Mouse (Mus musculus) forebrain, embryonic 16.5 days (tissue): Measurements from ENCODE around the gene Ngfr. TPM values are rescaled to one million over a fixed set of nuclear protein-coding genes. Genes with fewer than 3 reads are reported as not detected.

ENCODE experiments used
- ATAC-seq: fragments of 200-750 bp; cut with Nextera tagmentation; 2 replicates; pipeline ENCODE4 v1.8.0; 2017; ENCODE audit warnings: mild to moderate bottlenecking, moderate library complexity
- H3K27ac ChIP-seq: fragments of 300-500 bp; sonication (generic); 2 replicates; pipeline ENCODE4 v1.5.1; 2014; ENCODE audit warnings: low read length, control low read depth
- H3K27me3 ChIP-seq: fragments of 300-500 bp; sonication (generic); replicated peaks from 2 replicates; pipeline ENCODE4 v1.6.1; 2014; ENCODE audit warnings: low read length; ENCODE audit not compliant: control insufficient read depth, insufficient read depth
- H3K36me3 ChIP-seq: fragments of 300-500 bp; sonication (generic); 2 replicates; pipeline ENCODE4 v1.6.1; 2014; ENCODE audit not compliant: control insufficient read depth, insufficient read depth
- H3K4me1 ChIP-seq: fragments of 300-500 bp; sonication (generic); replicated peaks from 2 replicates; pipeline ENCODE4 v1.6.1; 2014; ENCODE audit warnings: low read length; ENCODE audit not compliant: control insufficient read depth, insufficient read depth
- H3K4me2 ChIP-seq: fragments of 300-500 bp; sonication (generic); 2 replicates; pipeline ENCODE4 v1.6.1; 2014; ENCODE audit warnings: mild to moderate bottlenecking, low read length, control low read depth
- H3K4me3 ChIP-seq: fragments of 300-500 bp; sonication (generic); replicated peaks from 2 replicates; pipeline ENCODE4 v1.5.1; 2014; ENCODE audit warnings: mild to moderate bottlenecking, low read length, control low read depth
- H3K9ac ChIP-seq: fragments of 300-500 bp; sonication (generic); replicated peaks from 2 replicates; pipeline ENCODE4 v1.6.1; 2014; ENCODE audit warnings: low read depth, low read length, control low read depth
- H3K9me3 ChIP-seq: fragments of 300-500 bp; sonication (generic); 2 replicates; pipeline ENCODE4 v1.6.1; 2016; ENCODE audit warnings: low read length; ENCODE audit not compliant: control insufficient read depth
- WGBS: fragments of 180-500 bp; shearing (Covaris S2); extraction: QIAGEN DNeasy Blood & Tissue Kit; methylation state at CpG from one replicate; pipeline ENCODE4 v1.1.7; 2014; 5-methylcytosine and 5-hydroxymethylcytosine counted together
- polyA plus RNA-seq: library from polyadenylated mRNA; unstranded; fragments of >200 nt; fragmentation: Nextera tagmentation; extraction: Ambion mirVana; gene quantifications from 2 replicates; pipeline ENCODE4 v1.2.1, GENCODE M21; 2015

The Ngfr gene
- polyA plus RNA-seq = 8.2 and 8.7 TPM in 2 replicates

DNA sequence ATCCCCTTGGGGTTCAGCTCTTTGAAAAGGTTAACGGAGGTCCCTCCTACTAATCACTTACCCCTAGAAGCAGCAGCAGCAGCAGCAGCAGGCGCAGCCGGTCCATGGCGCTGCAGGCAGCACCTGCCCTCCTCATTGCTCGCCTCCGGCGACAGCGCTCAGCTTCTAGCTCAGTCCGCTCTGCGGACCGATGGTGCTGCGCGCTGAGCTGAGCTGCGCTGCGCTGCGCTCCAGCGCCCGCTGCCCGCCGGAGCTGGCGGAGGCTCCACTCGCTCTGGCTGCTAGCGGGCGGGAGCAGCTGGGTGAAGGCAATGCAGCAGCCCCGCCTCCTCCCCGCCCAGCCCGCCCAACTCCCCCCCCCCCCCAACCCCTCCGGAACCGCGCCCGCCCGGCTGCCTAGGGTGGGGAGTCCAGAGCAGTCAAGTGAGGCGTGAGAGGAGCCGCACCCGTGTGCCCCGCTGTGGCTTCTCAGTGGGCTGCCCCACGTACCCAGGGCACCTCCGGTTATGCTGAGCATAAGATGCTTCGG is at the start of gene Ngfr:
TSS of gene Ngfr (minus strand) at position 313 of the 529 bp plus-strand sequence.
- peak; percentile 86 for ATAC-seq
- peak within 1 kb of the TSS; percentile 82 for H3K4me2 ChIP-seq
- 0% methylated on average over 26 of the region's 39 CpGs for WGBS
- H3K9me3 ChIP-seq = no peaks in the 10 kb centered on the region
- H3K36me3 ChIP-seq = no peaks in the 10 kb centered on the region
- peak within 1 kb of the TSS; percentile 47 for H3K4me3 ChIP-seq
- H3K27me3 ChIP-seq = peaks cover 48% of the 10 kb centered on the region
- H3K9ac ChIP-seq = peak within 1 kb of the TSS; percentile 53
- H3K27ac ChIP-seq = no peak within 1 kb of the TSS
- H3K4me1 ChIP-seq = peaks cover 29% of the 10 kb centered on the region

DNA sequence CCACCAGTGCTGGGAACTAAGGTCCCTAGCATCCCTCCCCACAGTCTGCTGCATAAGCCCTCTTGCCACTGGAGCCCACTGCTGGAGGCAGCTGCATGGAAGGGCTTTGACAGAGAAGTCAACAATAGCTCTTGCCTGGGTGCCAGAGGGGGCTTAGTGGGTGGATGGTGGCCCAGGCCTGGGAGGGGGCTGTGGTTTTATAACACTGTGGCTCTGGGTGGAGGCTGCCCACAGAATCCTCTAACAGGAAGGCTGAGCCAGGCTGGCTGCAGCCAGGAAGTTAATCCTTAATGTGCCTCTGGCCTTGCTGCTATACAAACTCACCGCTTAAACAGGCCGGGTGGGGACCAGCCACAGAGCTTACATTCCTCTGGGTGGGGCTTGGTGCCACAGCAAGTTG is 47.5 kb upstream of the Ngfr start:
- ATAC-seq = no peak
- no peak overlapping the region for H3K9ac ChIP-seq
- 34% methylated on average over 2 of the region's 2 CpGs for WGBS
- H3K36me3 ChIP-seq = no peaks in the 10 kb centered on the region
- H3K27me3 ChIP-seq = no peaks in the 10 kb centered on the region
- no peak overlapping the region for H3K4me2 ChIP-seq
- peaks cover 4% of the 10 kb centered on the region for H3K4me1 ChIP-seq
- no peak overlapping the region for H3K4me3 ChIP-seq
- no peaks in the 10 kb centered on the region for H3K9me3 ChIP-seq
- H3K27ac ChIP-seq = no peak overlapping the region

DNA sequence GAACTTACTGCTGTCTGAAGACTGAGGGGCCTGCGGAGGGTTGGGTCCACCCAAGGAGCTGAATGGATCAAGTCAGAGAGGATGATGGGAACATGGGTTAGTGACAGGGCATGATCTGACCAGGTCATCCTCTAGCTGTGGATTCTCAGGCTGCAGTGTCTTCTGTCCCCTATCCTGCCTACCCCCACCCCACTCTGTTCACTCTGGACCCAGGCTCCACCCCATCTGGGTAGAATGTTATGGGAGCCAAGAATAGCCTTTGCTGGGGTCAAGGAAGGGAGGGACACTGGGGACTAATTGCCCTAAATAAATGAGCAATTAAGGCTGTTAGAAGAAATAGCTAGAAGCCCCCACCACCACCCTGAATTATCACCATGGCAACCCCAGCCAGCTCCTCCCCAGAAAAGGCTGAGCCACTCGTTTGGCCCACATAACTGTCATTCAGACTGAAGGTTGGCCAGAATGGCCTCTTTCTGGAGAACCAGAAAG is 46.0 kb upstream of the Ngfr start:
- no peak overlapping the region for H3K4me3 ChIP-seq
- H3K4me2 ChIP-seq = no peak overlapping the region
- peaks cover 4% of the 10 kb centered on the region for H3K4me1 ChIP-seq
- no peak overlapping the region for H3K9ac ChIP-seq
- 53% methylated on average over 2 of the region's 2 CpGs for WGBS
- ATAC-seq = no peak
- H3K9me3 ChIP-seq = no peaks in the 10 kb centered on the region
- no peak overlapping the region for H3K27ac ChIP-seq
- no peaks in the 10 kb centered on the region for H3K27me3 ChIP-seq
- no peaks in the 10 kb centered on the region for H3K36me3 ChIP-seq

DNA sequence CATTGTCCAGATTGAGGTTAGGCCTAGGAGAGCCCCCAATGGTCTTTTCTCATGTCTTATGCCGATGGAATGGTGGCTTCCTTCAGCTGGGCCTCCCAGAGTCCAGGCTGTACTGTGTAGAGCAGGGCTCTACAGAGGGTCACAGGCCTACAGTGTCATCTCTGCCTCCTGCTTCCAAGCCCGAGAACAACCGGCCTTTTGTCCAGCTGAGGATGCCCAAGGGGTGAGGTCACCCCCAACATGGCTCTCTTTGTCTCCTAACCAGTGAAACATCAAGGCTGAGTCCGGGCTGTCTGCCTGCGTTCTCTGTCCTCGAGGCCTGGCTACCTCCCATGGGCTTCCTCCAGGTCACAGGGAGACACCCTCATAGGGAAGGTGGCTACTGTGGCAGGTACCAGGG is 44.9 kb upstream of the Ngfr start:
- Histone ChIP-seq H3K27me3 (no peaks in the 10 kb centered on the region), H3K4me2 (no peak overlapping the region), H3K4me1 (peaks cover 4% of the 10 kb centered on the region), H3K9ac (no peak overlapping the region), H3K27ac (no peak overlapping the region), H3K36me3 (no peaks in the 10 kb centered on the region), H3K4me3 (no peak overlapping the region), H3K9me3 (no peaks in the 10 kb centered on the region)
- no peak for ATAC-seq
- WGBS = 46% methylated on average over 6 of the region's 6 CpGs

DNA sequence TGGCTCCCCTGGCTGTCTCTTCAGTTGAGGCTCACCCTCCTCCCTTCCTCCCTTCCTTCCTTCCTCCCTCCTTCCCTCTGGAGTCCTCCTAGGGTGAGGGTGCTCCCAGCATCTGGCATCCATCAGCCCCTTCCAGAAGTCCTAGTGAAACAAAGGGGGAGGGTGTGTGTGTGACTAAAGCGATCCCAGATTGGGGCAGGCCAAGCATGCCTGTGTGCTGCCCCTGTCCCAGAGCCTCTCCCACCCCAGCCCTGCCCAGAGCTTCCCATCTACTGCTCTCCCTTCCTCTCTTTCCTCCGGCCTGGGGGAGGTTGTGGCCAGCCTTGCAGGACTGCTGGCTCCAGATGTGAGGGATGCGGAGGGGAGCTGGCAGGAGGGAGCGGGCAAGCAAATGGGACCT is 43.8 kb upstream of the Ngfr start:
- 80% methylated on average over 4 of the region's 4 CpGs for WGBS

DNA sequence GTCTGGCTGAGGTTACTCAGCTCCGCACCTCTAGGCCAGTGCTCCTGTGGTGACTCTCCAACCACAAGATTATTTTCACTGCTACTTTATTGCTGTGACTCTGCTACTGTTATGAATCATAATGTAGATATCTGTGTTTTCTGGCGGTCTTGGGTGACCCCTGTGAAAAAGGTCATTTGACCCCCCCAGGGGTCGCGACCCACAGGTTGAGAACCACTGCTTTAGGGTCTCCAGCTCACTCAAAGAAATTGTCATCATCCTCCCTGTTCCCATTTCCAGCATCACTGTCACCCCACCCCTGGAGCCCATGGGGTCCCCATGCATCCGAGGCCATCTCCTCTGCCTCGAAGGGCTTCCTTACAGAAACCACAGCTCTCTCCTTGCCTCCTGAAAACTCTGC is 43.0 kb upstream of the Ngfr start:
- Histone ChIP-seq H3K36me3 (no peaks in the 10 kb centered on the region), H3K4me3 (no peak overlapping the region), H3K27ac (no peak overlapping the region), H3K4me1 (peaks cover 4% of the 10 kb centered on the region), H3K9ac (no peak overlapping the region), H3K9me3 (no peaks in the 10 kb centered on the region), H3K4me2 (no peak overlapping the region), H3K27me3 (no peaks in the 10 kb centered on the region)
- WGBS = 89% methylated on average over 6 of the region's 6 CpGs
- ATAC-seq = no peak

More for the DNA sequence above, 43.8 kb upstream of the Ngfr start:
- no peak overlapping the region for H3K9ac ChIP-seq
- no peaks in the 10 kb centered on the region for H3K27me3 ChIP-seq
- no peaks in the 10 kb centered on the region for H3K9me3 ChIP-seq
- no peak overlapping the region for H3K4me2 ChIP-seq
- no peak for ATAC-seq
- H3K4me3 ChIP-seq = no peak overlapping the region
- no peaks in the 10 kb centered on the region for H3K36me3 ChIP-seq
- H3K4me1 ChIP-seq = peaks cover 4% of the 10 kb centered on the region
- H3K27ac ChIP-seq = no peak overlapping the region

DNA sequence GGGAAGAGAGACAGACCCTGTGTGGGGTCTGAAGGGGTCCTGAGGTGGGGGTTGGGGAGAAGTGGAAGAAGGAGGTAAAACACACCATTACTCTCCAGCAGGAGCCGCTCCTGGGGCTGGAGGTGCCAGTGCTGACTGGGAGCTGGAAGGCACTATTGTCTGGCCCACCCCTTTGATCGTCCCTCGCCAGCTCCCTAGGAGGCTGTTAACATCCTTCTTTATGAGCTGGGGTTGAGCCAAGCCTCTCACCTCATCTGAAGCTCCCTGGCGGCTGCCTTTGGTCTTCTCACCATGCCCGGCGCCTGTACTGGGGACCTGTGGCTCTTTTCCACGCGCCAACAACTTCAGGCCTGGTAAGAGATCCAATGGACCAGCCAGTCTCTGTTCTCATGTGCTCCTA is 34.9 kb upstream of the Ngfr start:
- Histone ChIP-seq H3K4me2 (no peak overlapping the region), H3K27me3 (peaks cover 2% of the 10 kb centered on the region; the same call in 1 of the 2 replicates), H3K27ac (no peak overlapping the region), H3K36me3 (no peaks in the 10 kb centered on the region), H3K9ac (no peak overlapping the region), H3K4me1 (peaks cover 13% of the 10 kb centered on the region), H3K4me3 (no peak overlapping the region), H3K9me3 (no peaks in the 10 kb centered on the region)
- ATAC-seq = no peak
- 16% methylated on average over 8 of the region's 8 CpGs for WGBS

DNA sequence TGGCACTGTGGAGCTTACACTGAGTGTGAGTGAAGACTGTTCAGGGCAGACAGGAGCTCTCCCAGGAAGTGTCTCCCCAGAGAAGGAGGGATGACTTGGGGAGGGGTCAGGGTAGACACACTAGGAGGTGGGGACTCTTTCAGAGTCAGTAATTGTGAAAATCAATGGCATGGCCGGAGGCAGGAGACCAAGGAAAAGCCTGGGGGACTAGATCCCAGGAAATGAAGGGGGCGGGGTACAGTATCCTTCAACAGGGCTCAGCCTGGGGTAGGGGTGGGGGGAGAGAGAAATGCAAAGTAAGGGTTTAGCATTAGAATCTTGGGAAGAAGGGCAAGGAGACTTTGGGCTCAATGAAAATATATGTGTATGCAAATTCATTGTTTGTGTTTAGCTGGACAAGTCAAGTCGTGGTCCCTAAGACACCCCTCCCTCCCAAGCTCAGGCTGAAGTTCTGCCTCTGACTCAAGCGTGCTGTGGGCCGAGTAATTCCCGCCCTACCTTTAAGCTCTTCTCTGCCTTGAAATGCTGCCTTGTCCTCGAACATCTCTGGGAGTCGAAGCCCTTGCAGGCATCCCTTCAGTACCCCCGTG is 34.1 kb upstream of the Ngfr start:
- no peak for ATAC-seq
- H3K4me1 ChIP-seq = peaks cover 13% of the 10 kb centered on the region
- no peaks in the 10 kb centered on the region for H3K36me3 ChIP-seq
- H3K27me3 ChIP-seq = peaks cover 2% of the 10 kb centered on the region; the same call in 1 of the 2 replicates
- no peak overlapping the region for H3K9ac ChIP-seq
- no peak overlapping the region for H3K27ac ChIP-seq
- no peaks in the 10 kb centered on the region for H3K9me3 ChIP-seq
- H3K4me3 ChIP-seq = no peak overlapping the region
- WGBS = 32% methylated on average over 9 of the region's 9 CpGs
- no peak overlapping the region for H3K4me2 ChIP-seq

DNA sequence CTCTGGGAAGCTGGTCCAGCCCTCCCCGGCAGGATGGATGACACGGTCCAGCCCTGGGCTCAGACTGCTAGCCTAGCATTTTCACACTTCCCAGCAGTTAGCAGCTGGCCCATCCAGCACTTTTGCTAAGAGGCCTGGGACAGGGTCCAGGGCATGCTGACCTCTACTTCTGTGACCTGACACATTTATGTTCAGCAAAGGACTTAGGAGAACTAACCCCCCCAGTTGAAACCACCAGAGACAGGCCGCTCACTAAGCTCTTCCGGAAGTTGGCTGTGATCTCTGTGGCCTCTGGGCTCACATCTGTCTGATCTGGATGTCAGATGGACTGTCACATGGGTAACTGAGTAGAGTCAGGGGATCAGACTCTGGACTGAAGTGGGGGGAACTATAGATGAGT is 33.5 kb upstream of the Ngfr start:
- Histone ChIP-seq H3K4me3 (no peak overlapping the region), H3K9me3 (no peaks in the 10 kb centered on the region), H3K4me2 (no peak overlapping the region), H3K4me1 (peaks cover 13% of the 10 kb centered on the region), H3K9ac (no peak overlapping the region), H3K36me3 (no peaks in the 10 kb centered on the region), H3K27me3 (peaks cover 2% of the 10 kb centered on the region; the same call in 1 of the 2 replicates), H3K27ac (no peak overlapping the region)
- no peak for ATAC-seq
- WGBS = 80% methylated on average over 4 of the region's 4 CpGs
